ENCODE assay signal across 13 mouse cellular contexts in genomic region chr16:17044320-17044719, GRCm38 (mm10). TPM values are rescaled to one million over a fixed set of nuclear protein-coding genes. Genes with fewer than 3 reads are reported as not detected.
A peak's percentile ranks its signal among the peaks of the same experiment; 100 is the strongest.
DNase-seq lines count a peak whose midpoint lies in the region; TF ChIP-seq lines count a peak whose summit lies in the region.
"Had no signal": no experiment of that assay in that cellular context is flagged by ENCODE, and none has a peak within 500 bp of the region (broad histone marks: within the 10 kb centered on the region; RNA-seq: fewer than 3 reads in every experiment).

No protein-coding gene starts in this region.

- DNase-seq in adrenal gland, adult (ENCODE audit: inconsistent age in 2 of 2, low spot score in 1 of 2), result peak; percentile 70 to 90
- DNase-seq in adrenal gland, postnatal 25 days, result no peak
- DNase-seq in gastrocnemius, adult 18-20 months (ENCODE audit: low spot score), result peak; percentile 62
- no peak for DNase-seq in gastrocnemius, postnatal 10 days
- DNase-seq in layer of hippocampus, adult 2 months (ENCODE audit: low spot score in 2 of 2), result no peak
- no peak for DNase-seq in layer of hippocampus, postnatal 36 days
- no peak for DNase-seq in urinary bladder, postnatal 36 days (ENCODE audit: low spot score in 2 of 2)
- DNase-seq: kidney, adult 11 months; kidney, postnatal 14 days; lung, postnatal 10 days had no signal

- no peaks in the 10 kb centered on the region for H3K27me3 ChIP-seq in myocyte (ENCODE audit: control insufficient read depth, insufficient read depth, insufficient read length)
- H3K27me3 ChIP-seq: liver, embryonic 15.5 days; neural tube, embryonic 12.5 days had no signal

- no peak overlapping the region for H3K4me3 ChIP-seq in layer of hippocampus, adult 2 months
- H3K4me3 ChIP-seq in myocyte, result no peak overlapping the region
- H3K4me3 ChIP-seq: liver, embryonic 15.5 days; neural tube, embryonic 12.5 days had no signal

- no peak for TF ChIP-seq POLR2A in myocyte (IDR thresholded peaks at IDR 0.05; ENCODE audit: insufficient read length, low read depth)

- TF ChIP-seq CTCF in layer of hippocampus, adult 2 months (conservative IDR thresholded peaks at IDR 0.05), result no peak

- peaks cover 26% of the 10 kb centered on the region for H3K36me3 ChIP-seq in myocyte (ENCODE audit: control insufficient read depth, insufficient read depth)

- no peak overlapping the region for H3ac ChIP-seq in myocyte (ENCODE audit: control insufficient read depth, insufficient read length)

- H3K4me2 ChIP-seq in myocyte (ENCODE audit: low read depth), result peak overlapping the region; percentile 28
- H3K4me2 ChIP-seq: liver, embryonic 15.5 days; neural tube, embryonic 12.5 days had no signal

- H3K79me2 ChIP-seq in myocyte (ENCODE audit: control insufficient read depth, insufficient read depth), result no peaks in the 10 kb centered on the region

- H3K27ac ChIP-seq in layer of hippocampus, adult 2 months, result peak overlapping the region; percentile 73
- H3K27ac ChIP-seq: liver, embryonic 15.5 days; neural tube, embryonic 12.5 days had no signal

TF ChIP-seq in myocyte, 11 proteins besides CTCF, POLR2A, EP300 and RAD21:
- TF ChIP-seq MYOD1 (IDR thresholded peaks at IDR 0.05; ENCODE audit: control insufficient read depth in 1 of 3, insufficient read length in 2 of 3, low read depth in 2 of 3), result peak; percentile 66 to 86 (median 86)
- no peak for TF ChIP-seq SRF (IDR thresholded peaks at IDR 0.05; ENCODE audit: control insufficient read depth, insufficient read length, low read depth)

RNA-seq across cellular contexts. Expression of gene Ypel1, which starts 25.2 kb away (rescaled TPM):
- 10.0 and 11.7 TPM in 2 replicates for total RNA-seq in adrenal gland, postnatal 25 days (2021)
- 1 to 10 TPM in 1 of 2 experiments, under 1 TPM in 1; 0.36 to 1.1 TPM for total RNA-seq in gastrocnemius, adult 18-20 months (2021)
- total RNA-seq in gastrocnemius, postnatal 10 days (2021), result 1 to 10 TPM; 1.6 to 3.1 TPM
- total RNA-seq in layer of hippocampus, adult 2 months (2021), result 10 to 100 TPM; 35.0 to 38.0 TPM
- 10 to 100 TPM; 35.4 to 38.5 TPM for total RNA-seq in layer of hippocampus, postnatal 36 days (2021)
- polyA plus RNA-seq in myocyte (2012; fragmentation: generic; extraction: Trizol), result 2.7 TPM

Comparison
In these comparisons a context has a peak if more than half of its experiments do, and no peak if none do; other contexts are left out.
1. DNase-seq: peak in adrenal gland, adult (2 of 2) and gastrocnemius, adult 18-20 months (single experiment); none in adrenal gland, postnatal 25 days (single experiment), gastrocnemius, postnatal 10 days (single experiment), layer of hippocampus, adult 2 months (0 of 2), layer of hippocampus, postnatal 36 days (0 of 2) and urinary bladder, postnatal 36 days (0 of 2).